Mouse (Mus musculus) 416B (cell line): ENCODE measurements at regions not wholly inside any gene's neighbourhood (a gene's known extent, or its start where the extent isn't known, plus 50 kb on each side); places are given as distances from the start of the nearest gene placed in this dataset.
A peak's percentile ranks its signal among the peaks of the same experiment; 100 is the strongest.

Source experiments
- DNase-seq: peaks from one replicate; pipeline ENCODE4 v3.0.0; 2011; ENCODE audit warnings: low read depth

DNA sequence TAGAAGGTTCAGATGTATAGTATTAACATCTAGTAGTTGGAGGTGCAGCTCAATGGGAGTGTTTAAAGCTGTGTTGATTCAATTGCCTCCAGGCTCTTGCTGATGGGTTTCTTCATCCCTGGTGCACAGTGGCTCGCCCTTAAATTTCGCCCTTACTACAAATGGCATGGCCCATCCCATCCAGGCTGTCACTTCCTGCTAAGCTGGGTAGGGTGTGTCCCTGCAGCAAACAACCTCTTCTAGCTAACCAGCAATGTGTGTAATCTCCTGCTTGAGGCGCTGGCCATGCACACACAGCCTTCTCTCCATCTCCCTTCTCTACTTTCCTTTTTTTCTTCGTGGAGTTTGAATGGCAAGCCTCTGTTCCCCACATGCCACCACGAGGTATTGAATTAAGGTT is 238.1 kb upstream of the Id2 start:
- no peak for DNase-seq

DNA sequence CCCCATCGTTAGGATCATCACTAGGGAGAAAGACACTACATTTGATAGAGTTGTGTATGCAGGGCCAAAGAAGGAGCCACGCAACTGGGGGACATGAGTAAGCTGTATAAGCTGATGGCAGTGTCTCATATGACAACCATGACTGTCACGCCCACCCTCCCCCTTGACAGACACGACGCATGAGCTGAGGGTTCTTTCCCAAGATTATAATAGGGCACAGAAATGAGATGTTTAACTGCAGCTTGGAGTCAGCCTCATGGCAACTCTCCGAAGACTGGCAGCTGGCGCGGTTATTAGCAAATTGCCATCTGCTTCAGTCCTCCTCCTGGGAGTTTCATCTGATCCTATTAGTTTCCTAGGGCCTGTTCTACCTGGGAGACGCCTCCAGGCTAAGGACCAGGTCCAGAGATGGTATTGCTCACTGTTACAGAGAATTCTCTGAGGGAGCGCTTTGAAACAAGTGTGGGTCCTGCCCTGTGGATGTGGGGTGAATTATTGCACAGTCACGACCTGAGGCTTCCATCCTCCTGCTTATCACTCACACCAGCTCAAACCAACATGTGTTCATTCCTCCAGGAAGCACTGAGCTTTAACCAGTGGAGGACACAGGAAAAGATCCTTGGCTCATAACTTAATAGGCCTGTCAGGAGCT is 235.6 kb upstream of the Id2 start:
- no peak for DNase-seq

DNA sequence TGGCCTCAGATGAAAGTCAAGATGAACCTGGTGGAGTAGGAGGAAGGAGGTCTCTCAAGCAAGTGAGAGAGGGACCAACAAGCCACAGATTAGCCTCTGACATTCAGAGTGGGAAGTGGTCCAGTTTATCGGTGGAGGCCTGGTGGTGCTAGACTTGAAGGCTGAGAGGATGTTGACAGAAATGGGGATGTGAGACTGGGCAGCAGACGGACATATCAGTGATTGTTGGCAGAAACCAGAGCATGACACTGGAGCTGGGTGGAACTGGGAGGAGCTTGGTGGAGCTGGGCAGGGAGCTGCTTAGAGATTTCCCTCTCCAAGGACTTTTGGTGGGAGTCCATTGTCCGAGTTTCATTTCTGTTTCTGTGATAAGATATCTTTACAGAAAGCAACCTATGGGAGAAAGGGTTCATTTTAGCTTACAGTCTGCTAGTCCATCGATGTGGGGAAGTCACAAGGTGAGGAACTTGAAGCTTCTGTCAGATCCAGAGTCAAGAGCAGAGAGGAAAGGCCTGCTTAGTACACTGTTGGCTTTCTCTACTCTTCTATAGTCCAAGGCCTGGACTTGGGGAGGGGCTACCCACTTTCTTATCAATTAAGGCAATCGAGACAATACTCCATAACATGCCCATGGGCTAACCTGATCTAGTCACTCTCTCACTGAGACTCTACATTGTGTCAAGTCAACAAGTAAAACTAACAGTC is 233.2 kb upstream of the Id2 start:
- peak; percentile 11 for DNase-seq

DNA sequence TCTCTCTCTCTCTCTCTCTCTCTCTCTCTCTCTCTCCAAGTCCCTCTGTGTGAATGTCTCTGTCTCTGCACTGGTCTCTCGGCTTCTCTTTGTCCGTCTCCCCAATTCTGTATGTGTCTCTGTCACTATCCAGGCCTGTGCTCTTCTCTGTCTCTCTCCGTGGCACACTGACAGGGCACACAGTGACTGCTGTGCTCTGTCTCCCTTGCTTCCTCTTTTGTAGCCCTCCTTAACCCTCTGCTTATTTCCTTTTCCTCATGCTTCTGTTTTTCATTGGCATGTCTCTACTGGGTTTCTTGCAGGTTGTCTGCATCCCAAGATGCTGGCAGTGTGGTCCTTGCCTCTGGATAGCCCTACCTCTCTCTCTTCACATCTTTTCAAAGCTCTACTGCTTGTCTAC is 229.0 kb upstream of the Id2 start:
- peak; percentile 15 for DNase-seq

DNA sequence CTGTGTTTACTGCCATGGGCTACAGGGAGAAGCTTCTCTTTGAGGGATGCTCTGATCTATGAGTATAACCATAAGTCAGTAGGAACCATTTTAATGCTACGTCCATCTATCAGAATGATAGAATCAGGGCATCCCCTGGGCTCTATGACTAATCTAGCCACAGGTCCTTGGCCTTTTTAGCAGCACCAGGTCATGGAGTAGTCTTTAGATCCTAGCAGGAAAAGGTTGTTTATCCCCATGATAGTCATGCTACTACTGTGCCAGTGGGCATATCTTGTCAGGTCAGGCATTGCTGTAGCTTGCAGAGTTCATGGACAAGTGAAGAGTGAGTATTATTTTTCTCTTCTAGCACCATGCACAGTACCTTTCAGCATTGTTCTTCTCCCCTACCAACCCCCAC is 226.2 kb upstream of the Id2 start:
- no peak for DNase-seq

DNA sequence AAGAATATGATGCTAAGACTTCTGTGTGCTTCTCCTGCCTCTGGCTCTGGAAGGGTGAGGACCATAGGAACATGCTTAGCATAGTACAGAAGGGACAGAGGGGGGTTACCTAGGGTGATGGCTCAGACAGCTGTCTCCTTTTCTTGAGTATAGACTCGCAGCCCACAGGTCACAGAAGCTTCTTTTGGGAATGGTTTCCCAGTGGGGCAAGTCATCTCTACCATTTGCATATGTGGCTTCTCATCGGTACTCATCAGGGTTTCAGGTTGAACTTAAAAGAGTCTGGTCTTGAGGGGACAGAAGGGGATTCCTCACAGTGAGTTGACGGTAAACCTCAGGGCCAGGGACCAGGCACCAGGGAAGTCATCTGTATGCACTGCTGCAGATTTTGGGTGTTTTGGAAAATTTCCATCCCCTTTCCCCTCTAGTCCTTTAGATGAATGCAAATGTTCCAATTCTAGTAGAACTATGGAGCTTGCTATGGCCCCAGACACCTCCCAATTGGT is 223.4 kb upstream of the Id2 start:
- no peak for DNase-seq

DNA sequence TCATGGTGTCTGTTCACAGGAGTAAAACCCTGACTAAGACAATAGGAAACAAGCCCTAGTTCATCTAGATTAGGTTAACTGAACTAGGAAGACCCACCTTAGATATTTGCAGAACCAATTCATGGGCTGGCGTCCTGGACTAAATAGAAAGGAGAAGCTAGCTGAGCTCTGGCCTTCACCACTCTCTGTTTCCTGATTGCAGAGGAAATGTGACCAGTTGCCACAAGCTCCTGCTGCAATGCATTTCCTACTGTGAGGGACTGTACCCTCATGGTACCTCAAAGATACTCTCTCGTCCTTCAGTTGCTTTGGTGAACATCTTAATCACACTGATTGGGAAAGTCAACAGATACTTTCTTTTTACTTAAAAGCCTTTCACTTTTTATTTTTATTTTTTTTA is 222.9 kb upstream of the Id2 start:
- peak; percentile 66 for DNase-seq

DNA sequence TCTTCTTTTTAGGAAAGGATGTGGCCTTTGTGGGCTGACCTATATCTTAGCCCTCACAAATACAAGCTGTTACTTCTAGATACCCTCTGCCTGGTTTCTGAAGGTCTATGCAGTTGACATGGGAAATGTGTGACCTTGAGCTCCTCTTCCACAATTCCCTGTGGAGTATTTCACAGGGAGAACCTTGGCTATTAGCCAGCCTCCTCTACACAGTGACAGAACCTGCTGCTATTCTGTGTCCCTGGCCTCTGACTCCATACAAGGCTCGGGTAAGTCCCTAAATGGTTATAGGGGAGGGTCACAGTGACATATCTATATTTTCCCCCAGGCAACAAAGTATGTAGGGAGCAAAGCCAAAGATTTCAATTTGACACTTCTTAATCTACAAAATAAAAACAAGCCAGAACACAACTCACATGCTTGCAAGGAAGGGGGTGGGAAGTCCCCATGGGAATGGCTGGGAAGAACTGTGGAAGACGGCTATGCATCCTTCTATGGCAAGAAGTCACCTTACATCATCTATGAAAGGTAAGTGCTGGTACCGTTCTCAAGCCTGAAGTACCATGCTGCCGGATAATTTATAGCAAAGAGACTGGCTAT is 221.2 kb upstream of the Id2 start:
- DNase-seq = peak; percentile 22

DNA sequence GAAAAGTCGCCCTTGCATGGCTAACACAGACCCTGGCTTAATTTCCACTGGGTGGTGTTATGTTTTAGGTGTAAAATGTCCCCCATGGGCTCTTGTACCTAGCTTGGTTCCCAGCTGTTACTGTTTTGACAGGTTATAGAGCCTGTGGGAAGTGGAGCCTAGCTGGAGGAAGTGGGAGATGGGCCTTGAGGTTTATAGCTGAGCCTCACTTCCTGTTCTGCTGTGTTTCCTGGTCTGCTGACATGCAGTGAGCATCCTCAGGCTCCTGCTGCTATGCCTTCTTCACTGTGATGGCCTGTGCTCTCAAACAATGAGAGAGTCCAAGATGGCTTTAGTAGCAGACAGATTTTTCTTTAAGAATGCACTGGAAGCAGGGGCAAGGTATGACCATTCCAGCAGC is 219.0 kb upstream of the Id2 start:
- peak; percentile 46 for DNase-seq

DNA sequence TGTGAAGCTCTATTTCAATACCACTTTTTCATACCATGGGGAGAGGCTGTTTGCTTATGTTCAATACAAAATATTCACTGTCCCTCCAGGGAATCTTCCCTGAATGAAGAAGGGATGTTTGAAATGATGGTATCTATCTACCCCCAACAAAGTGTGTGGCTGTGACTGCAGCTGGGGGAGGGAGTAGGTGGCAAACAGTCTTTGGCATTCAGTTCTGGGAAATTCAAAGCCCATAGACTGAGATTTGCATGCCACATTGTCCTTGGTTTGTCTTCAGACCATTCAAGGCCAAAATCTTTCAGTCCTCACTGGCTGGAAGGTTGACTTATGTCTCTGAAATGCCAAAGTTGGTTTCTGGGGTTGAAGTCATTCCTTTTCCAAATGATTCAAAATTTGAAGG is 216.3 kb upstream of the Id2 start:
- no peak for DNase-seq

DNA sequence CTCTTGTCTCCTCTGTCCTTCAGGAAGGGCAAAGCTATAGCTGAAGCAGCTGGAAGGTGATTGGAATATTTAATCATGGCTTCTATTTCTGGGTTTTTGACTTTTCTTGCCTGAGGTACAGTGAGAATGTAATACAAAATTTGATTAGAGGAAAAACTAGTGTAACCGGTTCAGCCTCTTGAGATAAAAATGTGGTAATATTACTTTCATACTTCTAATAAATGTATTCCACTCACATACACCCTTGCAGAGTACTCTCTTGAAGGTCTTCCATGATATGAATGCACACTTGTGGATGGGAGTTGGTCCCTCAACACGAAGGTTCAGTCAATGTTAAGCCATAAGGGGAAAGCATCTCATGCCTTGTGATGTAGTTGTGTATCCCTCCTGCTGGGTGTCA is 215.4 kb upstream of the Id2 start:
- DNase-seq = no peak

DNA sequence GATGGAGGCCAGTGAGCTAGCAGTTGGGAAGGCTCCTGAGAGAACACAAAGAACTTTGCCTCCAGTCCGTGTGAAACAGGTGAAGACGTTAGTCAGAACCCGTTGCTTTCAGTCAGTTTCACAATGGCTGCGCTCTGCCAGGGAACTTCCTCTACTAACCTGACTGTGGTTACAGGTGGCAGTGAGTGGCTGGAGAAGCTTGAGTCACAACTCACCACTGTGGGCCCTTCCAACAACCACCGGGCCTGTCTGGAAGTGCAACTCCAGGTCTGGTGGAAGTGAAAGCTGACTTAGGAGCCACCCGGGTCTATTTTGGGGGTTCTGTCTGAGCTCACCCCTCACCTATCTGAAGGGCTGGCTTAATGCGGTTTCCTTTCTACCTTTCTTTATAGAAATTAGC is 214.8 kb upstream of the Id2 start:
- DNase-seq = peak; percentile 33

DNA sequence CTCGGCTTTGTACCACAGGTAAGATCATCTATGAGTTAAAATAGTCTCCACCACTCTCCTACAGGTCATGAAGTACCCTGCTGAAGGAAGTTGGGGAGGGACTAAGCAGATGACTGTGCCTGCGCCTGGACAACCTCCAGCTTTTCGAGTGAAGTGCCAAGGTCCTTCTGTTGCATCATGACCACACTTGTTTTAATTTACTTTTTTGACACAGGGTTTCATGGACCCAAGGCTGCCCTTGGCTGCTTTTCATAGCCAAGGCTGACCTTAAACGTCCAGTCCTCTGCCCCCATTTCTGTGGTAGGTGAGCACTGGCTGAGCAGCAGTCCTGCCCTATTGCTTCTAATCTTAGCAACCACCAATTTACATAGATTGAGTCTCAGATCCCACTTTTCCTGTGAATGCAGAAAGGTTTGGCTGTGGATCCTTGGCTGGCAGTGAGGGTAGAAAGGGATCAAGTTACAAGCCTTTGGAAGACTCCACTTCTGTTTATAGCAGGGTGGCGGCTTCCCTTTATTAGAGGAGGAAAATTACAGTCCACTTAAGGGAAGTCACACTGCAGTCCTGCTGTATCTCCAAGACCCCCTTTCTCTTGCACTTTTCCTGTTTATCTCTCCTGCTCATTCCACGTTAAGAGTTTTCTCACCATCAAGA is 213.5 kb upstream of the Id2 start:
- peak; percentile 59 for DNase-seq

DNA sequence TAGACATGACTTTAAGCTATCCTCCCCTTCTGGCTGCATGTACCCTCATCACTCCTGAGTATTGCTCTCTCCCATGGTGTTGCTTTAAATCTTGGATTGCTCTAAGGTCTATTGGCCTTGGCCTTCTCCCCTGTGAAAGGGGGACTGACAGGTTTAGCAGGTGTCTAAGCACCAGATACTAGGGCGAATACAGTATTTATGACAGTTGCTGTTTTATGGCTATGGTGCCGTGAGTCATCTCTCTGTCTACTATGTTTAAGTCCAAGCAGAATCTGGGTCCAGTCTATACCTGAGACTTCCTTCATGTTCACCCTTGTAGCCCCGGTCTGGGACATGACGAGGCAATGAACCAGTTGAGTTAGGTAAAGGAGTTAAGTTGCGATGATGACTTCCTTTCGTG is 212.3 kb upstream of the Id2 start:
- DNase-seq = no peak

DNA sequence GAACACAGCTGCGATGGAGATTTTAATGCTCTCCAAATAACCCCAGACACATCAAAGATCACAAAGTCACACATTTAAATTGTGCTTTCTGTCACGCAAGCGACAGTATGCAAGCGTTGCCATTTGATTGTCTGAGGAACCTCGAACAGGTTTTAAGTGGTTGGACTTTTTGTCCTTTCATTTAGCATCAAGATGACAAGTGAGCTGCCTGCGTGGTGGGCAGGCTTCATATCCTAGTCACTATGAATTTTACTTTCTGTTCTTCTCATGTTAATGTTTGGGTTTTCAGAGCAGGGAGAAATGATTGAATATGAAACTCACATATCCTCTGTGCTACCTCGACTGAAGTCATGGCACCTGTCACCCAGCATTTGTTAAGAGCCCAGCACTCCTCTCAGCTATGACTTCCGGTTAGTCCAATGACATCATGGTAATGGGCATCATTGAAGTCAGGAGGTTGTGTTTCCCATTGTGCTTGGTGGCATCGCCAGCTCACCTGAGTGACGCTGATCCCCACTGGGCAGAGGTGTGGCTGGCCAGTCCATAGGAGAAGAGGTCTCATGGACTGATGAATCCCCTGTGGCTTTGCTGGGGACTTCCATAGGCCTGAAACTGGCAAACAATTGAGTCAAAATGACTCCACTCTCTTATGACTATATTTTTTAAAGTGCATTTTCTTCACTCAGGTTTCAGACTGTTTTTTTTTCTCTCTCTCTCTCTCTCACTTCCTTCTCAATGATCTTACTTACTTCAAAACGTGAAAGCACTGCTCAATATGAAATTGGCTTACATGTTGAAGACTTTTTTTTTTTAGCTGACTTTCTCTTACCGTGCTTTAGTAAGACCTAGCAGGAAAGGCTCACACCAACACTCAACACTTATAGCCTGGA is 209.1 kb upstream of the Id2 start:
- no peak for DNase-seq

DNA sequence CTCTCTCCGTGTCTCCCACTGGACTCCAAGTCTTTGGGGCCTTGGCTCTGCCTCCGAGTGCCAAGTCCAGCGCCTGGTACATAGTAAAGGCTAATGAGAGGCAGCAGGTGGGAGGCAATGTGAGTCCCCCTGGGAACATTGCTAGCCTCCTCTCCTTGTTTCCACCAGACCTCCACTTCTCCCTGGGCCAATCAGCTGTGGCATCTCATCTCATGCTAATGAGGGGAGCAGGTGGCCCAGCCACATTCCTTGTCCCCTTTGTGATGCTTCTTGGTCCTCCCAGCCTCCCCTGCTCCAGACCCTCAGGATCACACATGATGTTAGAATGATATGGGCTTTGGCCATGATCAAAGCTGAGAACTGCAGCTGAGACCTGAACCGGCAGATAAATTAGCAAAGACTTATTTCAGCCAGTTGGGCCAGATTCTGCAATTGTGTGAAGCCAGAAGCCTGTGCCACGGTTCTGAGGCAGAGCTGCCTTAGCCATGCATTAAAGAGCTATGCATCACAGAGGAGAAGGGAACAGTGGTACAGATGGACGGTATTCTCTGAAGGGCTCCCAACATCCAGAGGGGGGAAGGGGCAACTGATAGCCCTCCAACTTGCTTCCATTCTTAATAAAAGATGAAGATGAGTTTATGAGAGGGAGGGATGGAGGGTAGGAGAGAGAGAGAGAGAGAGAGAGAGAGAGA is 208.0 kb upstream of the Id2 start:
- DNase-seq = no peak

DNA sequence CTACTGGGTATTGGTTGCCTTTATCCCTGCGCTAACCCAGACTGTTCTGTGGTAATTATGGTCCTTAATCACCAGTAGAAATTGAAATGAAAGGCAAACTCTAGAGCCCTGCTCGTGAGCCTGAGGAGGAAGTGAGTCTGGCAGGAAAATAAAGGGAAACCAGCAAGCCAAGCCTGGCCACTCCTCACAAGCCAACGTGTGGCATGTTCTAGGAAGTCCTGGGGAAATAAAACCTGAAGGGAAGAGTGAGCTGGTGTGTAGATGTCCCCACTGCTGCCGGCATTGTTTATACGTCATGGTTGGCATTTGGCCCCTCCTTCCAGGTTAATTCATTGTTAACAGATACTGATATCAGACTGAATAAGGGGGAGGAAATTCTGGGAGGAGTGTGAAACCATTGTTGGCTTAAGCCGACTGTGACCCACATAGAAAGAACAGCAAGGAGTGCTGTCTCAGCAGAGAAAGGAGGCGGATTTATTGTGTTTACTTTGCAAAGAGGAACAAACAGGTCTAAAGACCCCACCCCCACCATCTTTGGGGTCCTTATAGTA is 206.6 kb upstream of the Id2 start:
- DNase-seq = peak; percentile 24

DNA sequence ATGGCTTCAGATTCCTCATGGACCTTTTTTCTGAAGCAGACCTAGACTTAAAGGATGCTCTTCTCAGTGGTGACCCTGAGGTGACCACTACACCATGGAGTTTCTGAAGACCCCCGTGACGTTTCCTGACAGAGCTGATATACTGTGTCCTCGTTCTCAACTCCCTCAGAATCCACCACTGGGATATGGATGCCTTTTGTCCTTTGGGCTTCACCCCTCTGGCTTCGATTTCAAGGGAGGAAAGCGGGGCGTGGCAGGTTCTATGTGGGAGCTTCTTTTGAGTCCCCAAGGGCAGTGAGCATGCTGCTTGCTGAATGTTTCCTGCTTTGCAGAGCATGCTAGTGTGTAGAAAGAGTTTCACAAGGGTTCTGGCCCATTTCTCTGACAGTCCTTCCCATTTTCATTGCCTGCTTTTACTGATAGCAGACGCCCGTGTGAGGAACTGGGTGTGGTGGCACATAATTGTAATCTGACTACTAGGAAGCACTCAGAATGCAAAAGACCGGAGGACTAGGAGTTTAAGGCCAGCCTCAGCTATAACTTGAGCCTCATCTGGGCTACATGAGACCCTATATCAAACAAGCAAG is 204.0 kb upstream of the Id2 start:
- peak; percentile 60 for DNase-seq

DNA sequence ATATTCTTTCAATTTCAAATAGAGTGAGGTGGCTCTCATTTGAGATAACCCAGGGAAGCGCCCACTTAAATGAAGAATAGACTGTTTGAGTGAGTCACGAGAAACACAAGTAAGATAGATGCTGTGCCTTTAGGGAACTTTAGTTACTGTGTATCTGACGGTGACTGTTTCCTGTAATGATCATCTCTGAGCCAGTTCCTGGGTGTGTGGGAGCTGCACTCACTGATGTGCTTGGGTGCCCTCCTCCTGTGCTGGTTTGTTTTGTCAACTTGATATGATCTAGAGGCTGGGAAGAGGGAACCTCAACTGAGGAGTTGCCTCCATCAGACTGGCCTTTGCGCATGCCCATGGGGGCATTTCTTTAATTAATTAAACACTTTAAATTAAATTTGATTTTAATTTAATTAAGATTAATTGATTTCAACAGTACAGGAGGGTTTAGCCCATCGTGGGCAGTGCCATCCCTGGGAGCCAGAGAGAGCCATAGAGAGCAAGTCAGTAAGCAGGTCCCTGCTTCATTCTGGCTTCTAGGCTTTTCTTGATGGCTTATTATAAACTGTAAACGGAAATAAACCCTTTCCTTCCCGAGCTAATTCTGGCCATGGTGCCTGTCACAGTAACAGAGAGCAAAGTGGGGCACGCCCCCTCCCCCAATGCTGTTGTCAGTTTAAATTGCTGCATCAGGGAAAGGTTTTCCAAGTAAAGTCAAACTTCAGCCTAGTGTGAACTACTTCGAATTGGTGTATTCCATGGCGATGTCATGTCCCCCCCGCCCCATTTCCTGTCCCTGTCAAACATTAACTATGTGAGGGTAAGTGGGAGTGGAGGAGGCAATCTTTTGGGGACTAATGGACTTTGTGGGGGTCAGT is 202.9 kb upstream of the Id2 start:
- DNase-seq = no peak

DNA sequence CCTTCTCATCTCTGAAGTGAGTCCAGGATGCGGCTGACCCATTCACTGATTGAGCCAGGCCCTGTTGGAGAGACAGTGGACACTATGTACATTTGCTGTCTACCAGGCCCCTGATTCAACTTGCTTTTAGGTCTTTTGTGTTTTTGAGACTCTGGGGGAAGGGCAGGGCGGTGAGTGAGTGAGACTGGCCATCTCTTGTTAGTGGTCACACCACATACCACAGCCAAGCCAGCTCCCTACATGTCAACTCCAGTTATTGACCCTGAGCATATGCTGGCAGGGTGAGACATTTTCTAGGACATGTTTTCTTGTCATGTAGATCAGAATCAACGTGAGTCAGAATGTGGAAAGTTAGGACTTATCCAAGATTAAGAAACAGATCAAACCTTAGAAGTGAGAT is 201.8 kb upstream of the Id2 start:
- DNase-seq = peak; percentile 65
